Mouse (Mus musculus) stomach, embryonic 15.5 days (tissue): ENCODE data around the gene Olfr551. TPM values are rescaled to one million over a fixed set of nuclear protein-coding genes. Genes with fewer than 3 reads are reported as not detected.

Experiments used
- ATAC-seq: fragments of 200-750 bp; cut with Nextera tagmentation; 2 replicates; pipeline ENCODE4 v1.8.0; 2017; ENCODE audit warnings: low read depth, moderate number of reproducible peaks, moderate TSS enrichment; ENCODE audit not compliant: insufficient read depth, low FRiP score
- H3K27ac ChIP-seq: fragments of 300-500 bp; sonication (generic); 2 replicates; pipeline ENCODE4 v1.5.1; 2015; ENCODE audit warnings: mild to moderate bottlenecking, inconsistent platforms
- H3K27me3 ChIP-seq: fragments of 300-500 bp; sonication (generic); replicated peaks from 2 replicates; pipeline ENCODE4 v1.6.1; 2015; ENCODE audit warnings: inconsistent platforms
- H3K36me3 ChIP-seq: fragments of 300-500 bp; sonication (generic); 2 replicates; pipeline ENCODE4 v1.6.1; 2015; ENCODE audit warnings: inconsistent platforms
- H3K4me1 ChIP-seq: fragments of 300-500 bp; sonication (generic); 2 replicates; pipeline ENCODE4 v1.6.1; 2015; ENCODE audit warnings: inconsistent platforms
- H3K4me2 ChIP-seq: fragments of 300-500 bp; sonication (generic); 2 replicates; pipeline ENCODE4 v1.6.1; 2015; ENCODE audit warnings: mild to moderate bottlenecking, inconsistent platforms
- H3K4me3 ChIP-seq: fragments of 300-500 bp; sonication (generic); replicated peaks from 2 replicates; pipeline ENCODE4 v1.5.1; 2015; ENCODE audit warnings: inconsistent platforms
- H3K9ac ChIP-seq: fragments of 300-500 bp; sonication (generic); 2 replicates; pipeline ENCODE4 v1.6.1; 2015; ENCODE audit warnings: inconsistent platforms
- H3K9me3 ChIP-seq: fragments of 300-500 bp; sonication (generic); 2 replicates; pipeline ENCODE4 v1.6.1; 2016; ENCODE audit warnings: inconsistent platforms
- WGBS: fragments of 180-500 bp; shearing (Covaris S2); methylation state at CpG from one replicate; pipeline ENCODE4 v1.1.7; 2015; 5-methylcytosine and 5-hydroxymethylcytosine counted together
- polyA plus RNA-seq: library from polyadenylated mRNA; unstranded; fragments of >200 nt; fragmentation: Nextera tagmentation; extraction: Ambion mirVana; gene quantifications from 2 replicates; pipeline ENCODE4 v1.2.1, GENCODE M21; 2015

Gene Olfr551
- polyA plus RNA-seq, 1 experiment from 2014 or later = not detected

DNA sequence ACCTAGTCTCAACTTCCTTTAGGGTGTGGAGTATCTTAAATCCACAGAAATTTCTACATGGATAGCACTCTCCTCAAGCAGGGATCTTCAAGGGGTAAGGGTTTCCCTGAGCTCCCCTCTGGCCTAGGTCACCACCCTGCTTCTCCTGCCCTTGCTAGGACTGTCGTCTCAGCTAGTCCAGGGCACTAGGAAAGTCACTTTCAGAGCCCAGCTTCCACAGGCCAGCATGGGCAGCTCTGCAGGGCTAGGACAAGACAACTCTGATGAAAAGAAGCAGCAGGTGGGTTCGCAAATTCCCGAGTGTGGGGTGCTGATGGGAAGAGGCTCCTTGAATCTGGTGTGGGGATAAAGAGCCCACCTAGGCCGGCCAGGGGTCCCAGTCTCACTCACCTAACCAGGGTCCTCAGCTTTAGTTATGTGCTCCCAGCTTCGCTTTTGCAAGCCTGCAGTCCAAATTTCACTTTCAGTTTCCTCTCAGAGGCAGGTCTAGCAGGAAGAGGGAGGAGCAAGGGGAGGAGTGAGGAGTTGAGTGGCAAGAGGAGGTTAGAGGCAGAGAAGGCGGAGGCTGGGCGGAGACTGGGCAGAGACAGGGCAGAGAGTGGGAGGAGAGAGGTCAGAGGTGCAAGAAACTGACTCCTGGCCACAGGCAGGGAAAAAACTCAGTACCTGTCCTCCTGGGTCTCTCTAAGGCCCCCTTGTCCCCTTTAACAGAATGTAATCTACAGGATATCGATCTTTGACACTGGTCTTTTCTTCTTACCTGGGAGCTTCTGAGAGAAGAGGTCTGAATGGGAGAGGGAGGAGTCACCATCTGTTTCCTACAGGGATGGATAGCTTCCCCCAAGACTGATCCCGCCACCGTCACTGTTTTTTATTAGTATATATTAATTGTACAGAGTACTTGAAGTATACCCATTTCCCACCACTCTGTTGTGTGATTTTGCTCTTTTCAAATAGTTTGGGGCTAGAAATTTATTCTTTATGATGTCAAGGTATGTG, 26.4 kb downstream of the Olfr551 start, which contains the start of gene Trim21:
Gene Trim21, minus strand, starts transcription at position 488 of the 999 bp plus-strand sequence.
- Histone ChIP-seq H3K27me3 (no peaks in the 10 kb centered on the region), H3K4me2 (peak within 1 kb of the TSS; percentile 60), H3K27ac (no peak within 1 kb of the TSS), H3K9me3 (no peaks in the 10 kb centered on the region), H3K4me3 (peak within 1 kb of the TSS; percentile 58), H3K36me3 (no peaks in the 10 kb centered on the region), H3K9ac (peak within 1 kb of the TSS; percentile 42; the same call in 1 of the 2 replicates), H3K4me1 (no peaks in the 10 kb centered on the region; the same call in 1 of the 2 replicates)
- ATAC-seq = peak; percentile 99
- WGBS = 12% methylated on average over 10 of the region's 10 CpGs

DNA sequence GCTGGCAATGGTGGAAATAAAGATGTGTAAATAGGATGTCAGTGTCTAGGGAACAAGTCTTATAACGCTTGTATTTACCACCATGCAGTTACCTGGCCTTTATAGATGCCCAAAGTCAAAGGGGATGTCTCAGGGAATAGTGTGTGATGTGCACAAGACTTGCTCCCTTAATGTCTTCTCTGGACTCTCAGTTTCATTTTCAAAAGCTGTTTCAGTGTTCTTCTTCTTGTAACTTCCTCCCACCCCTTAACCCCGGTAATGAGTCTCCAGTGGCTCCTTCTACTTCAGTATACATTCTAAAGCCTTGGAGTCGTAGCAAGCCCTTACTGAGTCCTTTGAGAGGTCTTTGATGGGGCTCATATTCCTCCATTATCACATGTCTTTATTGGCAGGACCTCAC, 38.4 kb downstream of the Olfr551 start:
- no peak for ATAC-seq
- no peak overlapping the region for H3K9ac ChIP-seq

GRCm38 (mm10) chr7:102549570-102549969, 42.1 kb downstream of the Olfr551 start, which contains the start of gene Olfr549:
TSS of gene Olfr549 (plus strand) at chr7:102549870.
- Histone ChIP-seq H3K4me1 (no peaks in the 10 kb centered on the region), H3K36me3 (no peaks in the 10 kb centered on the region), H3K4me3 (no peak within 1 kb of the TSS), H3K9me3 (no peaks in the 10 kb centered on the region), H3K27me3 (no peaks in the 10 kb centered on the region), H3K4me2 (no peak within 1 kb of the TSS), H3K9ac (no peak within 1 kb of the TSS), H3K27ac (no peak within 1 kb of the TSS)
- ATAC-seq = no peak
- 85% methylated on average over 3 of the region's 3 CpGs for WGBS

More for the DNA sequence above, 38.4 kb downstream of the Olfr551 start:
- Histone ChIP-seq H3K36me3 (no peaks in the 10 kb centered on the region), H3K9me3 (no peaks in the 10 kb centered on the region), H3K27me3 (no peaks in the 10 kb centered on the region), H3K4me1 (no peaks in the 10 kb centered on the region), H3K4me3 (no peak overlapping the region), H3K4me2 (no peak overlapping the region), H3K27ac (no peak overlapping the region)
- 67% methylated on average over 3 of the region's 3 CpGs for WGBS

DNA sequence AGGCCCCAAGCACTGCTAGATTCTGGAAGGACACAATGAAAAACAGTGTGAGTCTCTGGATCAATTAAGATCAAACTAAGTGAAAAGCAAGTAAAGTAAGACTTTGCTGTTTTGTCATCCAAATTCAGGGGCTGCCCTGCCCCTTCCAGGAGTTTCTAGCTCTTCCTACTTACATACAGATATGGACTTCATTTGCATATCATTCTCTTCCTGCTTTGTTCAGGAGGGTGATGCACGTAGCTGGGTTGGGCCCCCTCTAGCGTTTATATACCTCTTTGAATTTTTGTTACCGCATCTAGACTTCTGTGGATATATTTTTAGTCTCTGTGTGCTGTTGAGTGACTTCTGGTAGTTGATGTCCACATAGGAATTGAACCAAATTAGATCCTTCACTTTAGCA, 50.4 kb downstream of the Olfr551 start:
- H3K9me3 ChIP-seq = no peaks in the 10 kb centered on the region
- no peak for ATAC-seq
- no peak overlapping the region for H3K9ac ChIP-seq
- no peak overlapping the region for H3K27ac ChIP-seq
- H3K27me3 ChIP-seq = no peaks in the 10 kb centered on the region
- 68% methylated on average over 3 of the region's 3 CpGs for WGBS
- H3K36me3 ChIP-seq = no peaks in the 10 kb centered on the region
- no peak overlapping the region for H3K4me2 ChIP-seq
- no peaks in the 10 kb centered on the region for H3K4me1 ChIP-seq
- no peak overlapping the region for H3K4me3 ChIP-seq

- Histone ChIP-seq H3K9ac (no peak within 1 kb of the TSS), H3K36me3 (no peaks in the 10 kb centered on the region), H3K9me3 (no peaks in the 10 kb centered on the region), H3K27ac (no peak within 1 kb of the TSS), H3K4me2 (no peak within 1 kb of the TSS), H3K4me1 (no peaks in the 10 kb centered on the region), H3K27me3 (no peaks in the 10 kb centered on the region), H3K4me3 (no peak within 1 kb of the TSS)
- WGBS = 76% methylated on average over 2 of the region's 2 CpGs
- no peak for ATAC-seq
Observed at GRCm38 (mm10) chr7:102540596-102540995, 51.1 kb downstream of the Olfr551 start, which contains the start of gene Olfr548-ps1. TSS of gene Olfr548-ps1 (plus strand) at chr7:102540896.

DNA sequence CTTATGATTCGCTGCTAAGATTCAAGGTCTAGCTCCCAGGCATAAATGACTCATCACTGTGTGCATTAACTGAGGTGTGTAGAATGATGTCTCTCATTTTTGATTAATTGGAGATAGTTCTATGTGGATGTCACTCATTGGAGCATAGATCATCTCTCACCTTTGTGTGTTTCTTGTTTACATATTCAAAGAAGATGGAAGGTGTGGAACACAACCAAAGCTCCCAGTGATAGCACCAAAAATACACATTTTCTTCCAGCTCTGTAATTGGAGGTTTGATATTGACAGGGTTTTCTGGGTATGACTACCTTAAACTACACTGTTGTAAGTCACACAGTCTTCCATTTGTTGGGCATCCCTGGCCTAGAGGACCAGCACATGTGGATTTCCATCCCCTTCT, 57.2 kb downstream of the Olfr551 start, which contains the start of gene Olfr547:
Gene Olfr547, plus strand, starts transcription at position 301 of the 400 bp plus-strand sequence.
- no peaks in the 10 kb centered on the region for H3K27me3 ChIP-seq
- H3K27ac ChIP-seq = no peak within 1 kb of the TSS
- H3K9ac ChIP-seq = no peak within 1 kb of the TSS
- no peak within 1 kb of the TSS for H3K4me2 ChIP-seq
- 67% methylated on average over 1 of the region's 1 CpGs for WGBS
- H3K4me1 ChIP-seq = no peaks in the 10 kb centered on the region
- no peaks in the 10 kb centered on the region for H3K36me3 ChIP-seq
- no peak within 1 kb of the TSS for H3K4me3 ChIP-seq
- H3K9me3 ChIP-seq = no peaks in the 10 kb centered on the region
- ATAC-seq = no peak

Other genes with a start within 250 kb of the Olfr551 start
- gene Rrm1, start 150.2 kb downstream of the Olfr551 start, polyA plus RNA-seq = 133 and 138 TPM in 2 replicates
- gene Olfr543, start 110.2 kb downstream of the Olfr551 start, polyA plus RNA-seq = 0.41 and 0.53 TPM in 2 replicates
- gene Olfr544, start 103.6 kb downstream of the Olfr551 start, polyA plus RNA-seq = 0.04 TPM in 2 replicates
- not detected in 2 replicates for gene Olfr545, start 92.3 kb downstream of the Olfr551 start, polyA plus RNA-seq
- not detected in 2 replicates for gene Olfr547, start 57.1 kb downstream of the Olfr551 start, polyA plus RNA-seq
- not detected in 2 replicates for gene Olfr548-ps1, start 51.0 kb downstream of the Olfr551 start, polyA plus RNA-seq
- gene Olfr549, start 42.0 kb downstream of the Olfr551 start, polyA plus RNA-seq = not detected in 2 replicates
- gene Trim21, start 26.4 kb downstream of the Olfr551 start, polyA plus RNA-seq = 0.49 and 1.1 TPM in 2 replicates
- gene Olfr550, start 20.4 kb downstream of the Olfr551 start, polyA plus RNA-seq = not detected in 2 replicates
- not detected in 2 replicates for gene Olfr552, start 5.9 kb upstream of the Olfr551 start, polyA plus RNA-seq
- not detected in 2 replicates for gene Olfr553, start 26.3 kb upstream of the Olfr551 start, polyA plus RNA-seq
- not detected in 2 replicates for gene Olfr554, start 46.5 kb upstream of the Olfr551 start, polyA plus RNA-seq
- not detected in 2 replicates for gene Olfr555, start 66.9 kb upstream of the Olfr551 start, polyA plus RNA-seq
- not detected in 2 replicates for gene Olfr556, start 73.0 kb upstream of the Olfr551 start, polyA plus RNA-seq
- 12.8 and 13.6 TPM in 2 replicates for gene Trim68, start 95.4 kb upstream of the Olfr551 start, polyA plus RNA-seq
- not detected in 2 replicates for gene Olfr557, start 104.0 kb upstream of the Olfr551 start, polyA plus RNA-seq
- 0.18 and 0.30 TPM in 2 replicates for gene Olfr558, start 110.3 kb upstream of the Olfr551 start, polyA plus RNA-seq
- gene Olfr33, start 127.2 kb upstream of the Olfr551 start, polyA plus RNA-seq = not detected in 2 replicates
- gene Olfr559, start 135.6 kb upstream of the Olfr551 start, polyA plus RNA-seq = not detected in 2 replicates
- not detected in 2 replicates for gene Olfr560, start 167.5 kb upstream of the Olfr551 start, polyA plus RNA-seq
- 0.28 and 0.44 TPM in 2 replicates for gene Olfr78, start 167.6 kb upstream of the Olfr551 start, polyA plus RNA-seq
- gene Olfr561, start 179.3 kb upstream of the Olfr551 start, polyA plus RNA-seq = not detected in 2 replicates
- not detected in 2 replicates for gene Olfr564, start 211.6 kb upstream of the Olfr551 start, polyA plus RNA-seq